Mouse (Mus musculus): ENCODE results near the gene Prkce.

- no peak for TF ChIP-seq CTCF (IDR thresholded peaks at IDR 0.05; ENCODE audit: borderline replicate concordance, insufficient read depth, low read length)
- no peak for TF ChIP-seq POLR2A (IDR thresholded peaks at IDR 0.05; ENCODE audit: low read depth, low read length)
These were observed 62.6 kb downstream of the Prkce start for GRCm38 (mm10) chr17:86230141-86230633.
